Mouse (Mus musculus): ENCODE results near the gene Trip12. TPM values are rescaled to one million over a fixed set of nuclear protein-coding genes. Genes with fewer than 3 reads are reported as not detected.
A peak's percentile ranks its signal among the peaks of the same experiment; 100 is the strongest.

The Trip12 gene
- polyA plus RNA-seq, 1 experiment from 2014 or later: 26.0 TPM

DNA sequence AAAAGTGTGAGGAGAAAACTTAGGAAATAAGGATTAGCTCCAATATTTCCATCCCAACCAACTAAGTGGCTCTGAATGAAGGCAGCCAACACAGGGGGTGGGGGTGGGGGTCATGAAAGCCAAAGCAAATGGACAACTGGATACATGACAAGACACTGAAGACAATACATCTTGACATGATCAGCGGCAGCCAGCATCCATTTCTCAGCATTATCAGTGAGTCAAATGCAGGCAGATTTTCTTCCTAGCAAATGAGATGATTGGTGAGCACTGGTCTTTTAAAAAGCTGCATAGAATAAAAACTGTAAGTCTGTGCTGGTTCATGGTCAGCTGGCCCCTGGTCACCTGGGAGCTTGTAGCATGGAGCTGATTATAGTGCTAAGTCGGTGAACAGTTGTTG lies 14.7 kb upstream of the Trip12 start:
- no peak overlapping the region for H3K4me3 ChIP-seq (ENCODE audit: low read depth, low read length)
- H3K9ac ChIP-seq (ENCODE audit: low read length): no peak overlapping the region
- ATAC-seq (ENCODE audit: low FRiP score, low TSS enrichment) (no peak), DNase-seq (ENCODE audit: low spot score) (no peak)
- H3K27me3 ChIP-seq (ENCODE audit: control insufficient read depth, insufficient read depth, low read length): no peaks in the 10 kb centered on the region
- WGBS: 80% methylated on average over 2 of the region's 2 CpGs
- H3K36me3 ChIP-seq (ENCODE audit: control insufficient read depth, insufficient read depth, low read length): no peaks in the 10 kb centered on the region
- no peak overlapping the region for H3K4me2 ChIP-seq (replicated peaks; ENCODE audit: low read depth)
- no peak for TF ChIP-seq CTCF (IDR thresholded peaks at IDR 0.05; ENCODE audit: low read depth)
- no peak for TF ChIP-seq EP300 (optimal IDR thresholded peaks at IDR 0.05)
- H3K4me1 ChIP-seq (replicated peaks; ENCODE audit: control insufficient read depth, insufficient read depth): no peaks in the 10 kb centered on the region
- H3K27ac ChIP-seq (replicated peaks): no peak overlapping the region
- H3K9me3 ChIP-seq (ENCODE audit: control insufficient read depth, low read length): no peaks in the 10 kb centered on the region

DNA sequence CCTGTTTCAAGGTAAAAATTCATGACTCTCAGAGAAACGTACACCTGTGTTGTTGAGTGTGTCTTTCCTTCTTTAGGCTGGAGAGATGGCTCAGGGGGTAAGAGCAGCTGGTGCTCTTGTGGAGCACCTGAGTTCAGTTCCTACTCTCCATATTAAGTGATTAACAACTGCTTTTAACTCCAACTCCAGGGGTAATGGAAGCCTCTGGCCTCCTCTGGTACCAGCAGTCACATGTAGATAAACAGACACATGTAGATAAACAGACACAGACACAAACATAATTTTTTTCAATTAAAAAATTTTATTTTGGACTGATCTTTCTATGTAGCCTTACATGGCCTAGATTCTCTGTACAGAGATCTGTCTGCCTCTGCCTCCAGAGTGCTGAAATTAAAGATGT lies 13.4 kb upstream of the Trip12 start:
- TF ChIP-seq EP300 (optimal IDR thresholded peaks at IDR 0.05): no peak
- TF ChIP-seq CTCF (IDR thresholded peaks at IDR 0.05; ENCODE audit: low read depth): no peak
- ATAC-seq (ENCODE audit: low FRiP score, low TSS enrichment) (no peak), DNase-seq (ENCODE audit: low spot score) (no peak)
- WGBS: 73% methylated on average over 1 of the region's 1 CpGs
- Histone ChIP-seq H3K27me3 (ENCODE audit: control insufficient read depth, insufficient read depth, low read length) (no peaks in the 10 kb centered on the region), H3K36me3 (ENCODE audit: control insufficient read depth, insufficient read depth, low read length) (no peaks in the 10 kb centered on the region), H3K9me3 (ENCODE audit: control insufficient read depth, low read length) (no peaks in the 10 kb centered on the region), H3K4me1 (replicated peaks; ENCODE audit: control insufficient read depth, insufficient read depth) (no peaks in the 10 kb centered on the region), H3K9ac (ENCODE audit: low read length) (no peak overlapping the region), H3K27ac (replicated peaks) (no peak overlapping the region), H3K4me3 (ENCODE audit: low read depth, low read length) (no peak overlapping the region), H3K4me2 (replicated peaks; ENCODE audit: low read depth) (no peak overlapping the region)

DNA sequence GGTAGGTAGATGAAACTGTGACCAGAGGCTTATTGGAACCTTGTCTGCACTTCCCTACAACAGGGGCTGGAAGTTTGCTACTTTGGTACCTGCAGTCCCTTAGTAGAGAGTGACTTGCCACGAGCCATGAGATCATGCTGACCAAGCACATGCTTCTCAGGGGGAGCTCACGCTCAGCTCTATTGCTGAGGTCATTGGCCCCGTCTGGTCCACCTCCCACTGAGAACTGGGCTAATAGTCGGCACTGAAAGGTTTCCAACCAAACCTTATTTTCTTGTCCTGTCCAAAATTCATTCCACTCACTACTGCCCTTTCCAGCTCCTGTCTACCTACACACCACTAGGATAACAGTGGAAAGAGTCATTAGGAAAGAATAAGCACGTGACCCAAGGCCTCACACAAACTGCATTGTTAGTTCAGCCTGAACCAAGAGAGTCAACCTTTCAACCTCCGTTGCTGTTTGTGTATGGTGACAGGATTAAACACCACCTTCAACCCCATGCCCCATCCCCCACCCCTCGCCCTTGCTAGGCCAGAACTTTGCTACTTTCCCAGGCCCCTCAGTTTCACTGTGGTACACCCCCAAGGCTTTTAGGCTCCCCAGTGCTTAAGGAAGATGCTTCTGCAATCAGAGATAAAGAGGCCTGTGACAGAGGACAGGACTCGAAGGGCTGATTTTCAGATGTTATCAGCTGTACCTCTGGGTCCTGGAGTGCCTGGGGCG lies 11.4 kb upstream of the Trip12 start:
- H3K4me1 ChIP-seq (replicated peaks; ENCODE audit: control insufficient read depth, insufficient read depth): no peaks in the 10 kb centered on the region
- ATAC-seq (ENCODE audit: low FRiP score, low TSS enrichment) (peak; percentile 84), DNase-seq (ENCODE audit: low spot score) (peak; percentile 40)
- H3K4me2 ChIP-seq (replicated peaks; ENCODE audit: low read depth): no peak overlapping the region
- no peaks in the 10 kb centered on the region for H3K27me3 ChIP-seq (ENCODE audit: control insufficient read depth, insufficient read depth, low read length)
- no peak overlapping the region for H3K9ac ChIP-seq (ENCODE audit: low read length)
- H3K27ac ChIP-seq (replicated peaks): no peak overlapping the region
- no peaks in the 10 kb centered on the region for H3K36me3 ChIP-seq (ENCODE audit: control insufficient read depth, insufficient read depth, low read length)
- 33% methylated on average over 9 of the region's 9 CpGs for WGBS
- TF ChIP-seq EP300 (optimal IDR thresholded peaks at IDR 0.05) (no peak), CTCF (IDR thresholded peaks at IDR 0.05; ENCODE audit: low read depth) (no peak)
- no peak overlapping the region for H3K4me3 ChIP-seq (ENCODE audit: low read depth, low read length)
- H3K9me3 ChIP-seq (ENCODE audit: control insufficient read depth, low read length): no peaks in the 10 kb centered on the region

DNA sequence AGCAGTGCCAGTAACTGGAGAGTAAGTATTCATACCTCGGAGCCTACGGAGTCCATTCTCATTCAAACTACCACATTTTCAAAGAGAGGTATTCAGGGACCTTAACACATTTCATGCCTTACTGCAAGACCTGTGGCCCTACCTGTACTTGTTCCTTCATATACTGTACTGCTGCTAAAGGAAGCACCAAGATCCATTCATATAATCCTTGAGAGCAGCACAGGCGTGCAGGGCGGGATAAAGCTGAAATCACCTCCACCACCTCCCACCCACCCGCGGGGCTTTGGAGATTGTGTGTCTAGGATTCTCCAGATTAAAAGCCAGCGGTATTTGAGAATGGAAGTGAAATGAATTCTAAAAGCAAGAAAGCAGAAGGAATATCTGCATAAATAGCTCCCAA lies 10.2 kb upstream of the Trip12 start:
- H3K9ac ChIP-seq (ENCODE audit: low read length): no peak overlapping the region
- H3K27ac ChIP-seq (replicated peaks): no peak overlapping the region
- no peaks in the 10 kb centered on the region for H3K4me1 ChIP-seq (replicated peaks; ENCODE audit: control insufficient read depth, insufficient read depth)
- H3K4me2 ChIP-seq (replicated peaks; ENCODE audit: low read depth): no peak overlapping the region
- H3K36me3 ChIP-seq (ENCODE audit: control insufficient read depth, insufficient read depth, low read length): no peaks in the 10 kb centered on the region
- no peak overlapping the region for H3K4me3 ChIP-seq (ENCODE audit: low read depth, low read length)
- DNase-seq (ENCODE audit: low spot score) (no peak), ATAC-seq (ENCODE audit: low FRiP score, low TSS enrichment) (no peak)
- 89% methylated on average over 7 of the region's 7 CpGs for WGBS
- H3K27me3 ChIP-seq (ENCODE audit: control insufficient read depth, insufficient read depth, low read length): no peaks in the 10 kb centered on the region
- H3K9me3 ChIP-seq (ENCODE audit: control insufficient read depth, low read length): no peaks in the 10 kb centered on the region
- TF ChIP-seq EP300 (optimal IDR thresholded peaks at IDR 0.05) (no peak), CTCF (IDR thresholded peaks at IDR 0.05; ENCODE audit: low read depth) (no peak)

DNA sequence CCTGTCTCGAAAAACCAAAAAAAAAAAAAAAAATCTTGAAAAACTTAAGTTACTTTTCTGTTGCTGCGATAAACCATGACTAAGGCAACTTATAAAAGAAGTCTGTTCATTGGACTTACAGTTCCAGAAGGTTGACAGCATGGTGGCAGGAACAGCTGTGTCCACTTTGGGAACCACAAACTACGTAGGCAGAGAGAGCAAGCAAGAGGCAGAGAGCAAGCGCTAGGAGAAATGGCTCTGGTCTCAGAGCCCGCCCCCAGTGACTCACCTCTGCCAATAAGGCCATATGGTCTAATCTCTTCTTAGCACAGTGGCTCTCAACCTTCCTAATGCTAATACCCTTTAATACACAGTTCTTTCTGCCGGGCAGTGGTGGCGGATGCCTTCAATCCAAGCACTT lies 9.5 kb upstream of the Trip12 start:
- TF ChIP-seq EP300 (optimal IDR thresholded peaks at IDR 0.05): no peak
- TF ChIP-seq CTCF (IDR thresholded peaks at IDR 0.05; ENCODE audit: low read depth): no peak
- 95% methylated on average over 7 of the region's 7 CpGs for WGBS
- H3K9ac ChIP-seq (ENCODE audit: low read length): no peak overlapping the region
- ATAC-seq (ENCODE audit: low FRiP score, low TSS enrichment) (no peak), DNase-seq (ENCODE audit: low spot score) (no peak)
- no peaks in the 10 kb centered on the region for H3K4me1 ChIP-seq (replicated peaks; ENCODE audit: control insufficient read depth, insufficient read depth)
- no peaks in the 10 kb centered on the region for H3K36me3 ChIP-seq (ENCODE audit: control insufficient read depth, insufficient read depth, low read length)
- no peak overlapping the region for H3K4me2 ChIP-seq (replicated peaks; ENCODE audit: low read depth)
- no peaks in the 10 kb centered on the region for H3K9me3 ChIP-seq (ENCODE audit: control insufficient read depth, low read length)
- H3K27ac ChIP-seq (replicated peaks): no peak overlapping the region
- H3K4me3 ChIP-seq (ENCODE audit: low read depth, low read length): no peak overlapping the region
- H3K27me3 ChIP-seq (ENCODE audit: control insufficient read depth, insufficient read depth, low read length): no peaks in the 10 kb centered on the region

DNA sequence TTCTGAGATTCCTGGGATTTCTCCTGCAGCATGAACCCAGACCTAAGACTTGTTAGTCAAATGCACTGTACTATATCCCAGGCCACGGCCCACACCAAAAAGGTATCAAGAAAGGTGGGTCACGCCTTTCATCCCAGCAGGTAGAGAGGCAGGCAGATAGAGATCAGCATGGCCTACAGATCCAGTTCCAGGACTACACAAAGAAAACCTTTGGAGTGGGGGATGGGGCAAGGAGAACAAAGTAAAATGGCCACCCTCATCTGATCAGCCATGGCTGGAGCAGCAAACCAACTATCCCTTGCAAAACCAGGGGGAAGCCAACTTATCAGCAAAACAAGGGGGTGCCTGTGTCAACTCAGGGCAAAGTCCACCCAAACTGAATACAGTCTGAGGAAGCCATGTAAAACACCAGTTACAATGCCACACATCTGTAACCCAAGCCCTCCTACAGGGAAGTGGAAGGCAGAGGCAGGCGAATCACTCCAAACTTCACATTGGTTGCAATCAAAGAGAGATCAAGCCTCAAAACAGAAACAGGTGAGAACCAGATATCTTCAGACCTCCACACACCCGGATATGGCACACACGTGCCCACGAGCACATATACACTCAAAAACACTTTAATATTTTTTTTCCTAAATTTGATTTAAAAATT lies 8.6 kb upstream of the Trip12 start:
- no peaks in the 10 kb centered on the region for H3K4me1 ChIP-seq (replicated peaks; ENCODE audit: control insufficient read depth, insufficient read depth)
- no peak overlapping the region for H3K27ac ChIP-seq (replicated peaks)
- H3K27me3 ChIP-seq (ENCODE audit: control insufficient read depth, insufficient read depth, low read length): no peaks in the 10 kb centered on the region
- 89% methylated on average over 6 of the region's 6 CpGs for WGBS
- ATAC-seq (ENCODE audit: low FRiP score, low TSS enrichment) (0 out of 2 replicates have a peak, but pooled peaks have one; percentile 21), DNase-seq (ENCODE audit: low spot score) (no peak)
- no peak overlapping the region for H3K9ac ChIP-seq (ENCODE audit: low read length)
- no peak overlapping the region for H3K4me3 ChIP-seq (ENCODE audit: low read depth, low read length)
- H3K36me3 ChIP-seq (ENCODE audit: control insufficient read depth, insufficient read depth, low read length): no peaks in the 10 kb centered on the region
- H3K4me2 ChIP-seq (replicated peaks; ENCODE audit: low read depth): no peak overlapping the region
- TF ChIP-seq CTCF (IDR thresholded peaks at IDR 0.05; ENCODE audit: low read depth) (no peak), EP300 (optimal IDR thresholded peaks at IDR 0.05) (no peak)
- no peaks in the 10 kb centered on the region for H3K9me3 ChIP-seq (ENCODE audit: control insufficient read depth, low read length)

All from stomach, postnatal 0 days (tissue).